Mouse (Mus musculus): ENCODE measurements around the gene Pter.

Gene Pter

DNA sequence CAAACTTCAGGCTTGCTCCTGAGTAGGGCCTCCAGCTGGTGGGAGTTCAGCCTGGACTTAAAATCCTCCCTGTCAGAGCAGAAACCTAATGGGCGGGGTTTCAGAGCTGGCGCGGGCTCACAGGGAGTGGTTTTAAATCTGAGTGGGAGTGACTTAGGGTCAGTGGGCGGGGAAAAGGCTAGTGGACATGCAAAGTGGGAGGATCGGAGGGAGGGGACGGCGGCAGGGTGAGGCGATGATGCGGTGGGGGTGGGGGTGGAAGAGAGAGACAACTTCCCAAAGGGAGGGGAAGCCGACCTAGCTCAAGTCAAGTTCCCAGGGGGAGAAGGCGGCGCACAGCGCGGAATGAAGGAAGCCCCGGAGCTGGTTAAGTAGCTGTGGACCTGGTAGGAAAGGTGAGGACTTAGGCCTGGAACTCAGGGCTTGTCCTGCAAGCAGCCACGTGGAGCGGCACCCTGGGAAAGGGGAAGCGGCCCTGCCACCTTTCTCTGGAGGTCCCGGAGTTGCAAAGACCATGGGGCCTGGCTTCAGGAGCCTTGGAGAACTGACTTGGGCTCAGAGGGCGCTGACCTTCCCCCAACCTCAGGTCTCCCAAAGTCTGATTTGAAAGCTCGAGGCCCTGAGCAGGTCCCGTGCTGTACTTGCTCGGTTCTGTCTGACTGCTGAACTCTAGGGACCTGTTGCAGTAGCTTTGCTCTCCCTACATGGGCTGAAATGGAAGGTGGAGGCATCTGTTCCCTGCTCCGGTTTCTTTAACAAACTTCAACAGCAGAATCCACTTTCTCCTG, at the start of gene Pter:
Pter (plus strand) TSS at position 238 of the 788 bp plus-strand sequence.
- peak; percentile 14 to 35 for DNase-seq (ENCODE audit: low read depth in 2 of 2, low spot score in 2 of 2)

DNA sequence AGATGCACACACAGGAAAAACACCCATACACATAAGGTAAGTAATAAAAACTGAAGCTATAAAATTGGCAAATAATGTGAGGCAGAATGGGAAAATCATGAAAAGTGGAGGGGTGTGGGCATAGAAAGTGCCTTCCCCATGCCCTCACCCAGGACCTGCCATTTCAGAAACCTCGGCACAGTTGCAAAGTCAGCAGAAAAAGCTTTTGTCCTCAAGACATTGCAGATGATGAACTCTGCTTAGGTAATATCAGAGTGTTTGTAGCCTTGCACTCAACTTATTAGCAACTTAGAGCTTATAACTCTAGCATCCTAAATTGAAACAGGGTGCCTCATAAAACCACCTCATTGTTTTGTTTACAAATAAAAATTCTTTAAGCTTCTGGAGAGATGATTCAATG, 49.6 kb upstream of the Pter start:
- DNase-seq (ENCODE audit: low read depth in 2 of 2, low spot score in 2 of 2): no peak

DNA sequence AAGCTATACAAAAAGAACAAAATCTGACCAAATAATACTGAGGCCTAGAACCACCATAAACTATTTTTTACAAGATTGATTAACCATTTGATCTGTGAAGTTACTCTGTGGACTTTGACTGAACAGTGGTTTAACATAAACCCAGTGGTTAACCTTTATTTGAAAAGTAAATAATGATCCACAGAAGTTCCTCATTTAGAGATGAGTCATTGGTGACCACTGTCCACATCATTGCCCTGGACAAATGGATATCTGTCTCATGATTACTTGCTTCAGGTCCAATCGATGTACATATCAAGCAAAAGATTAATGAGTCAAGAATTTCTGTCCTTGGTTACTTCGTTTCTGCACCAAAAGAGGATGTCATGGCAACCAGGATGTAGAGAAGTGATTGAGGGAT, 44.3 kb upstream of the Pter start:
- no peak for DNase-seq (ENCODE audit: low read depth in 2 of 2, low spot score in 2 of 2)

DNA sequence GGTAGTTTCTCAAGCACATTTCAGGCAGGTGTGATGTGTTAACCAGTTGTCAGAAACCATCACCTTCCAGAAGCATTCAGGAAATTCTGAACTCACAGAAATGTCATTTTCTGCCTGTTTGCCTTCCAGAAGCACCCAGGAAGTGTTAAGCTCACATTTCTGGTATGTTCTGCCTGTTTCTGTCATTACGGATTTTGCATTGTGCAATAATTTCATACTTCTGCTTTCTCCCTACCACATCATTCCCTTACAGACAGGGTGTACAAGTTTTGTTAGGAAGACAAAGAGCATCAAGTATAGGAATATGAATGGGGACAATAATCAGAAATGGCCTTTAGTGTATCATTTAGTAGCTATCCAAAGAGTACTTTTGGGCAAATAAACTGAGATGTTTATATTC, 42.8 kb upstream of the Pter start:
- DNase-seq (ENCODE audit: low read depth in 2 of 2, low spot score in 2 of 2): no peak

DNA sequence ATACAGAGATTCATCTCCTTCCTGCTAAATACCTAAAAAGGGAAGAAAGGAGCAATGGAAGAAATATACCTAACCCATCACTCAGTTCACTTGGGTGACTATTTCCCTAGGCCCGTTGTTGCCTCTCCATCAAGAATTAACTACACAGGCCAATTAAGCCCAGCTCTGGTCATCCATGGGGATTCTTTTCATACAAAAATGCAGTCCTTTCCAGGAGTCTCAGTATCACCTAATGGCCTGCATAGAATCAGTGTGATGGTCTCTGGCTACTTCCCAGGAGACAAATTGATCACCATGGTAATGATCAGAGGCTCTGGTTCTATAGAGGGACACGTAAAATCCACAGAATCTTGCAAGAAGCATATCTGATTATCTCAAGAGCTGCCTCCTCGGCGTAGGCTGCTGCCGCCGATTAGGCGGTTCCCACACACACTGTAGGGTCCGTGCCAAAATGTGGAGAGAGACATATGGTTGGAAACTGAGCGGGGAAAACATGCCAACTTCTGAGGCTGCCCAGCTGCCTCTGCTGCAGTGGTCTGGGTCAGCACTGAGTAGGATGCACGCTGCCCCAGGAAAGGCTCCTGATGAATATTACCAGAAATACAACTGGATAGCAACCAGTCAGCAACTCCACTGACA, 40.4 kb upstream of the Pter start:
- no peak for DNase-seq (ENCODE audit: low read depth in 2 of 2, low spot score in 2 of 2)

DNA sequence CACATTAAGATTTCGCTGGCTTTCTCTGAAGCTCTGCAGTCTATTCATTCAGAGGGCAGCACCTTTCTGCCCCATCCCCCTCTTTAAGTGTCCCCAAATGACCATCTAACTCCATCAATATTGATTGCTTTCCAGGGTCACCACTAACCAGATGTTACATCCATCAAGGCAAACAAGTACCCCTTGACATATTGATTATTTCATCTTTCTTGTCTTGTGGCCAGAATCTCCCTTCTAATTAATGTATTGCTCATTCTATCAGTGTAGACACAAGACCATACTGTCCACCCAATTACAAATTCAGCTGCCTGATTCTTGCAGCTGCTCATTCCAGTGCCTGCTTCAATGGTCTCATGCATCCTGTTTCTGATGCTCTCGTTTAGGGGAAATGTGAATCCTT, 36.8 kb upstream of the Pter start:
- DNase-seq (ENCODE audit: low read depth in 2 of 2, low spot score in 2 of 2): no peak

DNA sequence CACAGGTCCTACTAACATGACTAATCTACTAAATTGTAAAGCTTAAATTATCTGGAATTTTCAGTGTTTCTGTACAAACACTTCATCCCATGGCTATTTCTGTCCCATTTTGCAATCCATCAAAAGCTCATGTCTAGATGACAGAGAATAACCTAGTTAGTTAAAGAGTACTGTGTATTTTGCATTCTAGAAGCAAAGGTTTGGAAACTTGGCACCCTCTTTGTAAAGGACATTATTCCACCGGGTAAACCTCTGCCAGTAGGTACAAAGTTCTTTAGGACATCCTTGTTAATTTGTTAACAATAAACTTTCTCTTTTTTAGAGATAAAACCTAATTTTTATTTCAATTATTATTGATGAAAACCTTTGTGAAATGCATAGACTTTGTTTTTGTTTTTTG, 18.1 kb upstream of the Pter start:
- no peak for DNase-seq (ENCODE audit: low read depth in 2 of 2, low spot score in 2 of 2)

DNA sequence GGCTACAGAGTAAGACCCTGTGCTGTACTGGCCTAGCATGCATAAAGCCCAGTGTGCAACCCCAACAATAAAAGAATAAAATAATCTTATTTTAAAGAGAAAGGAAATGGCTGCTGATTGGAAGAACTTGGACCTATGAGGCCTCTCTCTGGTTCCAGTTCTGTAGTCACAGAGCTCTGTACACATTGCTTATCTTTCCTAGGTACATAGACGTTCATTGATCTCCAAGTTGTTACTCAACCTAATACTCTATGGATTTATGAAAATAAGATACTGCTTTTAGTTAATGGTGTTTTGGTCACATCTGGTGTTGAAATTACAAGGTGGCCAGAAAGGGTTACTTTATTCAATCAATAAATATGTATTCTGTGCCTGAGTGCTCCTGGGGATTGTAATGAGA, 1.8 kb downstream of the Pter start:
- DNase-seq (ENCODE audit: low read depth in 2 of 2, low spot score in 2 of 2): no peak

DNA sequence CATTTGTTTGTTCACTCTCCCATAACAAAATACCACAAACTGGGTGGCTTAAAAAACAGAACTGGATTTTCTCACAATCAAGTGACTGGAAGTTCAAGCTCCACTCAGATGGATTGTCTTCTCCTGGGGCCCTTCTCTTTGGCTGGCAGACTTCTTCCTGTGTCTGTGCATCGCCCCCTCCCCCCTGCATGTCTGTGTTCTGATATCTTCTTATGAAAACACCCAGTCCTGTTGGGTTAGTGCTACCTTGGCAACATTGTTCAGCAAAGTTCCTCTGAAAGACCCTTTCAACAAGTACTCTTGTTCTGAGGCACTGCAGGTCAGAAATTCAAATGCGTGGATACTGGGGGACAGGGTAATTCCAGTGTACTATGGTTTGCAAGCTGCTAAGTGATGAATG, 6.5 kb downstream of the Pter start:
- no peak for DNase-seq (ENCODE audit: low read depth in 2 of 2, low spot score in 2 of 2)

DNA sequence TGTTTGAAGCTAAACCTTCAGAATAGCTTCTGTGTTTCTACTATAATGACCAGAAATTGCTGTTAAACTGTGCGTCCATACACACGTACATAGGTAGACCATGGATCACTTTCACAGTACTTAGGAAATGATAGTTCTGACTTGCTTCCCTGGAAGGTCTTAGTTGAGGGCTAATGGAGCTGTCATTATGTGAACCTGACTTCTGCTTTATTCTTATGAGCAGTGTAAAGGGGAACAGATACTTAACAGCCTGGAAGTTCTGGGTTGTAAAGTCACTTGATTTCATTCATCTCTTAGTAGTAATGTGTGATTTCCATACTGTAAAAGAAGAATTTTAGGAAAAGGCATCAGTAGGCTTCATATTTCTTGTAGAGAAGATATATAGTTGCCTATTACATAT, 10.1 kb downstream of the Pter start:
- DNase-seq (ENCODE audit: low read depth in 2 of 2, low spot score in 2 of 2): no peak

DNA sequence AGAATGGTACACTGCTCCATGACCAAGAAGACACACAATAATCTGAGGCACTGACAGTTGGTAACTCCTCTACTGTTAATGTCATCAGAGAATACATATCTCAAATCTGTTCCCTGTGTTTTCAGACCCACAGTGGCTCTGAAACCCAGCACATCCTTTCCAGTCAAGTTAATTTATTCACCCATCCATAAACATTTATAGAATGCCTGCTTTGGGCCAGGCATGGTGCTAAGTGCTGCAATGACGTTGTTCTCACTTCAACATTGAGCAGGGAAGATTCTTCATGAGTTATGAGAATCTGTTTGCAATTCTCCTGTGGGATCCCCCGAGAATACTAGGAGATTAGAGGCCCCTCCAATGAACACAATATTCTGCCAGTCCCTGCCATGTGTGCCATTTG, 11.4 kb downstream of the Pter start:
- DNase-seq (ENCODE audit: low read depth in 2 of 2, low spot score in 2 of 2): no peak

DNA sequence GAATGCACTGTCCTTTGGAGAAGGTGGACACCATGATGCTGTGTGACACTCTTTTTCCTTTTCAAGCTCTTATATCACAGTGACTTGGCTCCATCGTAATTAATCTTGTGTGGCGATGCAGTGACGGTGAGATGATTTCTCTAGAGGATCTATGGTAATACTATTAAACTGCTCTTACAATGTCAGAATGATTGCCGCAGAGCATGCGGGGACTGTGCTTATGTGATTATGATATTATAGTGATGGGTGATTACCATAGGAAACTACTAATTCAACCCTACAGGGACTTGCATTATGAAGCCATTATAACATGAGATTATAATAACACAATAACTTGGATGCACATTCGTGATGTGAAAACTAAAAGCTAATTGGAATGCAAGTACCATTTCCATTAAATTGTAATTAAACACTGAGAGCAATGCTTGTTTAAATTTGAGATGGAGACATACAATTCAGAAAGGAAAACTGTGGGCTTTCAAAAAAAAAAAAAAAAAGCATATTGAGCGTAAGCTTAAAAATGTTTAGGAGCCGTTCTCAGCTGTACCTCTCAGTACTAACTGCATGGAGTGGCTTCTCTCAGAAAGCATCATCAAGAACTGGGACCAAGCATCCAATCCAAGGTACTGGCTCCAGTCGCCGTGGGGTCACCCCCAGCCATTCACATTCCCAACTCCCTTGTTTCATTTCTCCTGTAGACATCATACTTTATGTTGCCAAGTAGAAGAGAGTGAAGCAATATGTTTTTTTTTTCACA, 13.8 kb downstream of the Pter start:
- DNase-seq (ENCODE audit: low read depth in 2 of 2, low spot score in 2 of 2): no peak

DNA sequence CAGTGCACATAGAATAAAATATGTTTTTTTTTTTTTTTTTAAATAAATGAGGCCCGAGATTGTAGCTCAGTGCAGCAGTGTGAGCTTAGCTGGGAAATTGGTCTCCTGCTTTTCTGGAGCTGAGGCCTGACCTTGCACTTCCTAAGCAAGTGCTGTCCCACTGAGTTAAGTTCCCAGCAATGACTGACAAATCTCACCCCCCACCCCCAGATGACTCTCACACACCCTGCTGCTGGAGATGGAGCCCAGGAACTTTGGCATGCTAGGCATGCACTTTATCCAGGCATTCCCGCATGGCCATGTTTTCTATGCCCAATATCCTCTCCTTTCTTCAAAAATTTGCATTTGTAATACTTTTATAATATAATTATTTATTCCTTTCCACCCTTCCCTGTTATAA, 14.8 kb downstream of the Pter start:
- DNase-seq (ENCODE audit: low read depth in 2 of 2, low spot score in 2 of 2): no peak

DNA sequence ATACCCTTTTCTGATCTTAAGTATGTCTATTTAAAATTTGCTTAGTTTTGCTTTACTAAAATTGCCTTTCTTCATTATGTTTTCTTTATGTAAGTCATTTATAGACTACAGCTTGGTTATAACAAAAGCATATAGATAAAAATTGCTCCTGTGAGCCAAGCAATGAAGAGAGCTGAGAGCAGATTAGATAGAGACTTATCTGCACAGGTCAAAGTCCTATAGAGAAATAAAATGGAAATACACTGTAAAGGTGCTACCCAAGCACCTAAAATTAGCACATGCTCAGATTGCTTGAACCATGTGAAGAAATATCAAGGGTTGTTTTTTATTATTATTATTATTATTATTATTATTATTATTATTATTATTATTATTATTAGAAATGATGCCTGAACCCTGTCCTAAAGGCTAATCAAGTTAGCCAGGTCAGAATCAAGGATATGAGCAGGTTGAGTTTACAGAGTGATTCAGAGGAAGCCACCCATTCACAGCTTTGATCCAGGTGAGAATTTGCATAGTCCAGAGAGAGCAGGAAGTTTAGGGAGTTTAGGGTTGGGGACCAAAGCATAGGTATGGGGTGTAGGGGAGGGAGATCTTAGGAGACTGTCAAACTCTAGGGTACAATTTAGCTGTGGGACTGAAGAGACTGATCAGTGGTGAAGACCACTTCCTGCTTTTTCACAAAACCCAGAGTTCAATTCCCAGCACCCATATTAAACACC, 33.0 kb downstream of the Pter start:
- no peak for DNase-seq (ENCODE audit: low read depth in 2 of 2, low spot score in 2 of 2)

DNA sequence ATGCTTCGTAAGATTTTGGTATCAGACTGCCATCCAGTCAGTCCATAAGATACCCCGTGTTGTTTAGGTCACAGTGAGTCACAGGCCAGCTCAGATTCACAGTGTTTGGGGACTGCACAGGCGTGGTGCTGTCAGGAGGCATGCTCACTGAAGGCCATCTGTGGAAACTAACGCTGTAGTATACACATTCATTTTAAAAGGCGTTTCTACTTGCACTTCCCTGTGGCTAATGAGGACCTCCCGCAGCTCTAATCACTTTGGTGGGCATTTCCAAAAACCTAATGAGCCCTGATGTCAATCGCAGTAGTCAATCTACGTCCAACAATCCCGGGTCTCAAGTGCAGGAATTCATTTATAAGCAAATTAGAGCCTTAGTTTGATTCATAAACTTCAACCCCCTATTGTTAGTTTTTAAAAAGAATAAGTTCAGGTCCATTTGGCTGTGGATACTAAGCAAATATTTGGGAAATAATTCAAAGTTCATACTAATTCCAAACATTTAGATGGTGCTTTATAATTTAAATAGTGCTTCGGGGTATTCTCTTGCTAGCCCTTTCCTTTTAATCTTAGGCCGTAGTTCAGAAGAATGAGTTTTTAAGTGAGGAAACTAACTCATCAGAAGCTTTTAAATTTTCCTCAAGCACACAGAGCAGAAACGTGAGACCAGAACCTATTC, 46.3 kb downstream of the Pter start:
- no peak for DNase-seq (ENCODE audit: low read depth in 2 of 2, low spot score in 2 of 2)

DNA sequence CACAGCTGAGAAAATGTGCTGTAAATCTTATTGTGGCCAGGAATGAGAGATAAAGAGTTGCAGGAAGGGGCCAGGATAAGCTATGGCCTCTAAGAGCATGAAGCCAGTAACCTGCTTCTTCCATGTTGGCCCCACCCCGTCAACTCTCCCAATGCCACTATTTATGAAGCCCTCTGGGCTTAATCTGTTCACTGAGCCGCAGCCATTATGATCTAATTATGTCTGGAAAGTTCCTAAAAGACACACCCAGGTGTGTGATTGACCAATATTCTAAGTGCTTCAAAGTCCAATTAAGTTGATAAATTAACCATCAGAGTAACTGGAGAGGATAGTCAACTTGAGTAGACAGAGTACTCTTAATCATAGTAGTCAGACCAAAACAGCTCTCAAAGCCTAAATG, 49.9 kb downstream of the Pter start:
- no peak for DNase-seq (ENCODE audit: low read depth in 2 of 2, low spot score in 2 of 2)

DNA sequence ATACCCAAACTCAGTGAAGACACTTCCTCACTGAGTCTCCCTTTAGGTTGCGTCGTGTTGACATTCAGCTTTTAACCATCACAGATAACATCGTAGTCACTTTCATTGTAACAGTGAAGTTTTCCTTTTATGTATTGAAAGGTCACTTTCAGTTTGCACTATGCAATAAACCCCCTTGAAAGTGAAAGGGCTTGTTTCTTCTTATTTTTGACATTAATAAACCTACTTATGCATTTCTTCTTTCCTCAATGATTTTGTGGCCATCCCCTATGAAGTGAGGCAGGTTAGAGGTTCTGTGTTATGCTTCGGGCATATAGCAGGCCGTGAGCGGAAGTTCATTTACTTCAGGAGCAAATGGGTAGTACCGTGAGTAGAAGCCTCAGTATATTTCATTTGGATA, 53.5 kb downstream of the Pter start:
- DNase-seq (ENCODE audit: low read depth in 2 of 2, low spot score in 2 of 2): no peak

DNA sequence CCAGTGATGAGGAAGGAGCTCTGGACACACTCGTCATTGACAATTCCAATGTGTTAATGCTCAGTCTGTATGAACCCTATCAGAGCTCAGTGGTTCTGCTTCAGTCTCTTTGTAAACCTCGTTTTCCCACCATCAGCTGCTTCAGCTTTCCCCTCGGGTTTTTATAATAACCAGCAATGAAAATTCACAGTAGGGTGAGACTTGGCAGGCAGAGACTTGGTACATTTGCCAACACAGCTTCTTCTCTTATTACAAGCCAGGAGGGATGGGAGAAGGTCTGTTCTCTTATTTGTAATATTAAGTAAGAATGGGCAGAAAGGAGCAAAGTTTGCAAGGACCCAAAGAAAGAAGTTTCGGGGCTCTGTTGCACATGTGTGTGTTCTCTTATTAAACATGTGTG, 54.9 kb downstream of the Pter start:
- DNase-seq (ENCODE audit: low read depth in 2 of 2, low spot score in 2 of 2): no peak

DNA sequence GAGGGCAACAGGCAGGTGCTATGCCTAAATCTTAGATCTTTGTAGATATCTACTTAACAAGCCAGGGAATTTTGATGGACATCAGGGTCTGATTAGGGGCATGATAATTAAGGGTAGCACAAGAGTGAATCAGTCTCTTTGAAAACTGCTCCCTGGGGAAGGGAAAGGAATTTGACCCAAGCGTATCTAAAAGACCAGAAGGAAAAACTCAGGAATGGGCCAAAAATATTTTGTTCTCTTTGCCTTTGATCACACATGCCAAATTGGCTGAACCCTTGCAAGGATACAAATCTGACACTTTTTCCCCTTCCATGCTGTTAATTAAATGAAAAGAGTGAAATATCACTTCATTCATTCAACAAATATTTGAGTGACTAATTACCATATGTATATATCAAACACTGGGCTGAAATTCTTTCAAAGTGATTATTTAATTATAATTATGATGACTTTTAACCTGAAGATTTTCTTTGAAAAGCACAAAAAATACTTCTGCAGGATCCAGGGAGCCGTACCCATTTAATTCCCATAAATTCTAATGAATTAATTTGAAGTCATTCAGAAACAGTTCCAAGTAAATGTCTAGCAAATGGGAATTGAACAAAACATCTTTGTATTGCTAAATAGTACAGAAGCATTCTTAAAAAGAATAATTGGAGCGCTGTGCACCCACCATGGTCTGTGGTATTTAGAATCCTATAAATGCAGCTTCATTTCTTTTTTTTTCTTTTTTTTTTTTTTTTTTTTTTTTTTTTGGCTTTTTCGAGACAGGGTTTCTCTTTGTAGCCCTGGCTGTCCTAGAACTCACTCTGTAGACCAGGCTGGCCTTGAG, 61.3 kb downstream of the Pter start:
- no peak for DNase-seq (ENCODE audit: low read depth in 2 of 2, low spot score in 2 of 2)

DNA sequence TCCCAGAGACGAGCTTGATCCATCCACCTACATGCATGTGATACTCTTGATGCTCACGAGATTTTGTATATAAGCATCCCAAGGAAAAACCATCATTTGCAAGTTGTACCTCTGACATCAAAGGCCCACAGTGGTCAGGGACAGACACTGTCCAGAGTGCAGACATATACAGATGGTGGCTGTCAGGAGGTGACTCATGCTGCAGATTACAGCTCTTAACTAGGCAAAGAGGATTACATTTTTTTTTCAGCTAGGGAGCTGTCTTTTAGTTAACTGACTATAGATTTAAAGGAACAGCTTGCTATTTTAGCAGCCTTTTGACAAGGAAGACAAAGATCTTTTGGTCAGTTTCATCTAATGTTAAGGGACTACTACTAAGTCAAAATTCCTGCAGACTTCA, 76.2 kb downstream of the Pter start:
- no peak for DNase-seq (ENCODE audit: low read depth in 2 of 2, low spot score in 2 of 2)

All from CD8-positive naive resting alpha-beta T cell, adult 2 months (primary cell).